Mouse (Mus musculus): ENCODE measurements around the gene Gm8138. TPM values are rescaled to one million over a fixed set of nuclear protein-coding genes. Genes with fewer than 3 reads are reported as not detected.
"Not testable (repeated sequence)": the region's sequence is repeated elsewhere in the genome, so short reads cannot be mapped to it uniquely, and the experiment has no call there.

Gm8138 gene
- polyA plus RNA-seq (2015; fragmentation: Nextera tagmentation; extraction: Ambion mirVana), result not detected in 2 replicates

DNA sequence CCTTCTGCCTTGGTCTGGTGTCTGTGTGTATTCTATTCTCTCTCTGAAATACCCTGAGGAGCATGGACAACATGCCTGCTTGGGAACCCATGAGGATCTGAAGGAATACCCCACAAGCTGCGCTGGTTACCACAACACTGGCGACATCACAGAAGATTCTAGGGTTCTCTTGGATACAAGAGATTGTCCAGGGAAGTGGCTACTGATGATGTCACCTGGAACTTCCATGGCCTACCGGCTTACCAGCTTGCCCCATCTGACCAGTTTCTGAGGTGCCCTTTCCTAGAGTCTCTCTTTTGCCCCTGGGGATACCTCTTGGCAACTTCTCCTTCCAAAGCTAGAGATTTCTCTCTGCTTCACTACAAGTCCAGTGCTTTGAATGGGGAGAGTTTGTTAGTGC lies at the start of gene Gm8138:
TSS of gene Gm8138 (minus strand) at position 101 of the 400 bp plus-strand sequence.
- H3K9ac ChIP-seq; H3K4me3 ChIP-seq; H3K9me3 ChIP-seq; ATAC-seq (ENCODE audit: low FRiP score, low read depth); H3K36me3 ChIP-seq; H3K27ac ChIP-seq (replicated peaks); H3K4me1 ChIP-seq (replicated peaks); H3K4me2 ChIP-seq; H3K27me3 ChIP-seq: not testable (repeated sequence)
- no CpG with 5 or more reads among the region's 3 CpGs for WGBS

DNA sequence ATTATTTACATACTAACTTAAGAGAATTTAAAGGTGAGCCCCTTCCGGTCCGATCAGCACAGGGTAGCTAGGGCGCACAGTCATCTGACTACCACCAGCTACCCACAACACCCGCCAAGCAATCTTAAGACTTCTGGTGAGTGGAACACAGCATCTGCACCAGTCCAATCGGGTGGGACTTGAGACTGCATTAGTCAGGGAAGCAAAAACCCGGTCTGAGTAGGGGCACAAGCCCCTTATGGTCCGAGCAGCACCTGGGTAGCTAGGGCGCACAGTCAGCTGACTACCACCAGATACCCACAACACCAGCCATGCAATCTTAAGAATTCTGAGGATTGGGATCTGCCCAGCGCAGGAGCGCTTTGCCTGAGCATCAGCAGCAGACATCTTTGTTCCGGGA lies 54.4 kb downstream of the Gm8138 start:
- not testable (repeated sequence) for H3K36me3 ChIP-seq; H3K9me3 ChIP-seq; ATAC-seq (ENCODE audit: low FRiP score, low read depth); H3K4me3 ChIP-seq; H3K27ac ChIP-seq (replicated peaks); H3K4me1 ChIP-seq (replicated peaks); H3K9ac ChIP-seq; H3K27me3 ChIP-seq; H3K4me2 ChIP-seq
- 86% methylated on average over 11 of the region's 11 CpGs for WGBS

Other genes with a start within 250 kb of the Gm8138 start
- not detected in 2 replicates for gene Gm7233, start 236.5 kb downstream of the Gm8138 start, polyA plus RNA-seq (2015; fragmentation: Nextera tagmentation; extraction: Ambion mirVana)
- not detected in 2 replicates for gene Gm8122, start 181.0 kb downstream of the Gm8138 start, polyA plus RNA-seq (2015; fragmentation: Nextera tagmentation; extraction: Ambion mirVana)
- gene Gm8126, start 157.7 kb downstream of the Gm8138 start, polyA plus RNA-seq (2015; fragmentation: Nextera tagmentation; extraction: Ambion mirVana), result not detected in 2 replicates
- not detected in 2 replicates for gene Gm9732, start 141.3 kb downstream of the Gm8138 start, polyA plus RNA-seq (2015; fragmentation: Nextera tagmentation; extraction: Ambion mirVana)
- gene Gm8127, start 122.5 kb downstream of the Gm8138 start, polyA plus RNA-seq (2015; fragmentation: Nextera tagmentation; extraction: Ambion mirVana), result not detected in 2 replicates
- gene 1700001F09Rik, start 68.5 kb downstream of the Gm8138 start, polyA plus RNA-seq (2015; fragmentation: Nextera tagmentation; extraction: Ambion mirVana), result not detected in 2 replicates
- not detected in 2 replicates for gene Gm5799, start 127.2 kb upstream of the Gm8138 start, polyA plus RNA-seq (2015; fragmentation: Nextera tagmentation; extraction: Ambion mirVana)
- not detected in 2 replicates for gene Gm17654, start 162.8 kb upstream of the Gm8138 start, polyA plus RNA-seq (2015; fragmentation: Nextera tagmentation; extraction: Ambion mirVana)
- gene Gm10375, start 191.7 kb upstream of the Gm8138 start, polyA plus RNA-seq (2015; fragmentation: Nextera tagmentation; extraction: Ambion mirVana), result not detected in 2 replicates

Data from hindbrain, embryonic 15.5 days (tissue).